Mouse (Mus musculus) midbrain, embryonic 11.5 days (tissue): ENCODE results near the gene Peli1. TPM values are rescaled to one million over a fixed set of nuclear protein-coding genes. Genes with fewer than 3 reads are reported as not detected.
A peak's percentile ranks its signal among the peaks of the same experiment; 100 is the strongest.

Experiments used
- ATAC-seq: fragments of 200-750 bp; cut with Nextera tagmentation; 2 replicates; pipeline ENCODE4 v1.8.0; 2017; ENCODE audit warnings: moderate TSS enrichment, moderate library complexity; ENCODE audit not compliant: low FRiP score
- DNase-seq: peaks from one replicate; pipeline ENCODE4 v3.0.0; 2015; ENCODE audit warnings: low spot score; ENCODE audit errors: missing footprints
- H3K27ac ChIP-seq: fragments of 300-500 bp; sonication (generic); 2 replicates; pipeline ENCODE4 v1.5.1; 2014; ENCODE audit warnings: low read depth, low read length
- H3K27me3 ChIP-seq: fragments of 300-500 bp; sonication (generic); 2 replicates; pipeline ENCODE4 v1.6.1; 2014; ENCODE audit warnings: mild to moderate bottlenecking, low read length, moderate library complexity, mixed read lengths; ENCODE audit not compliant: control insufficient read depth, insufficient read depth
- H3K36me3 ChIP-seq: fragments of 300-500 bp; sonication (generic); 2 replicates; pipeline ENCODE4 v1.6.1; 2014; ENCODE audit warnings: mild to moderate bottlenecking, low read length, moderate library complexity, mixed read lengths; ENCODE audit not compliant: control insufficient read depth, insufficient read depth
- H3K4me1 ChIP-seq: fragments of 300-500 bp; sonication (generic); 2 replicates; pipeline ENCODE4 v1.6.1; 2014; ENCODE audit warnings: low read length; ENCODE audit not compliant: control insufficient read depth, insufficient read depth
- H3K4me2 ChIP-seq: fragments of 300-500 bp; sonication (generic); 2 replicates; pipeline ENCODE4 v1.6.1; 2014; ENCODE audit warnings: mild to moderate bottlenecking, moderate library complexity
- H3K4me3 ChIP-seq: fragments of 300-500 bp; sonication (generic); 2 replicates; pipeline ENCODE4 v1.5.1; 2014; ENCODE audit warnings: low read depth, low read length
- H3K9ac ChIP-seq: fragments of 300-500 bp; sonication (generic); 2 replicates; pipeline ENCODE4 v1.6.1; 2014; ENCODE audit warnings: low read length
- H3K9me3 ChIP-seq: fragments of 300-500 bp; sonication (generic); 2 replicates; pipeline ENCODE4 v1.6.1; 2016; ENCODE audit warnings: low read length; ENCODE audit not compliant: control insufficient read depth
- WGBS: fragments of 180-500 bp; shearing (Covaris S2); extraction: QIAGEN DNeasy Blood & Tissue Kit; methylation state at CpG from one replicate; pipeline ENCODE4 v1.1.7; 2014; 5-methylcytosine and 5-hydroxymethylcytosine counted together
- polyA plus RNA-seq: library from polyadenylated mRNA; unstranded; fragments of >200 nt; fragmentation: Nextera tagmentation; extraction: Ambion mirVana; gene quantifications from 2 replicates; pipeline ENCODE4 v1.2.1, GENCODE M21; 2014

Gene Peli1
- polyA plus RNA-seq, 1 experiment from 2014 or later = 108 TPM

DNA sequence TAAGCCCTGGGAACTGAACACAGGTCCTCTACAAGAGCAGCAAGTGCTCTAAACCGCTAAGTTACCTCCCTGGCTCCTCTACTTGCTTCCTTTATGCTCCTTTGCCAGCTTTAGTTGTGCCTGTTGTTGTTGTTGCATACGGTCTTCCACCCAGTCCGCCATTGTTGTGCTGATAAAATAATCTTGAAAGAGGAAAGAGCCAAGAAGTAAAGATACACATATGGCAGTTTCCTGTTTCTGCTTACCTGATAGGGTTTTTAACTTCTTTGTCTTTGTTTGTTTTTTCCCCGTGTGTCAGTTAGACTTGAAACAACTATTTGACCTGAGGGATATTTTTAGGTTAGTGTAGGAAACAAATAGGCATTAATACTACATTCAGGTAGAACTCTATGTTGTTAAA, 10.2 kb downstream of the Peli1 start:
- no peak overlapping the region for H3K27ac ChIP-seq
- H3K9ac ChIP-seq = no peak overlapping the region
- no peaks in the 10 kb centered on the region for H3K27me3 ChIP-seq
- ATAC-seq (no peak), DNase-seq (no peak)
- peaks cover 2% of the 10 kb centered on the region; the same call in 1 of the 2 replicates for H3K36me3 ChIP-seq
- no peak overlapping the region for H3K4me2 ChIP-seq
- WGBS = 86% methylated on average over 4 of the region's 4 CpGs
- H3K4me3 ChIP-seq = no peak overlapping the region
- H3K4me1 ChIP-seq = no peaks in the 10 kb centered on the region
- H3K9me3 ChIP-seq = no peaks in the 10 kb centered on the region

DNA sequence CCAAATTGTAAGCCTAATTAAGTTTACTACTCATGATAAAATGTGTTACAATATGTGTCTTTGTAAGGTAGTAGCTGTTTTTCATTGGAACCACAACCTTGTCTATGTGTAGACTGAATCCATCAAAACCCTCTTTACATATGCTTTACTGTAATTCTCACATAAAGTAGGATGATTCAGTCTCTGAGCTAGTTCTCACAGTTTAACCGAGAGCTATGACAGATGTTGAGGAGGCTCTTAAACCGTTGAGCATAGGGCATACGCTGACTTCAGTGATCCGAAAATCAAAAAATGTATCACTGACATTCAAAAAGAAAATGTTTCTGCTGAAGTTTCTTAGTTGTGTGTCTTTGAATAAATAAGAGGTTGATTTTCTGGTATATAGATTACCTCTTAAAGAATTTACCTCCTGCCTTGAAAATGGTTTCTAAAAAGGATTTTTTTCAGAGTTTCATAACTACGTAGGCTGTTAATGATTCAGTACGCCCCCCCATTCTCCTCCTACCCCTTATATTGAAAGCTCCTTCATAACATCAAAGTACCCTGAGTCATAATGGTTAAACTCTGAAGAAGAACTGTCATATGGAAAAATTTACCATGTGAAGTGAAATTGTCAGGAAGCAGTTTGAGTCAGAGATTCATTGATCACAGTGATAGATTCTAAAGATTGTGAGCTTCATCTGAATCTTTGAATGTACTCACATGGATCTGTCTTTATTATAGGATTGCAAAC, 11.3 kb downstream of the Peli1 start:
- Histone ChIP-seq H3K4me3 (no peak overlapping the region), H3K27me3 (no peaks in the 10 kb centered on the region), H3K9ac (no peak overlapping the region), H3K9me3 (no peaks in the 10 kb centered on the region), H3K27ac (no peak overlapping the region), H3K4me1 (no peaks in the 10 kb centered on the region), H3K36me3 (peaks cover 4% of the 10 kb centered on the region; the same call in 1 of the 2 replicates), H3K4me2 (no peak overlapping the region)
- ATAC-seq = no peak
- 94% methylated on average over 6 of the region's 6 CpGs for WGBS
- DNase-seq = no peak

DNA sequence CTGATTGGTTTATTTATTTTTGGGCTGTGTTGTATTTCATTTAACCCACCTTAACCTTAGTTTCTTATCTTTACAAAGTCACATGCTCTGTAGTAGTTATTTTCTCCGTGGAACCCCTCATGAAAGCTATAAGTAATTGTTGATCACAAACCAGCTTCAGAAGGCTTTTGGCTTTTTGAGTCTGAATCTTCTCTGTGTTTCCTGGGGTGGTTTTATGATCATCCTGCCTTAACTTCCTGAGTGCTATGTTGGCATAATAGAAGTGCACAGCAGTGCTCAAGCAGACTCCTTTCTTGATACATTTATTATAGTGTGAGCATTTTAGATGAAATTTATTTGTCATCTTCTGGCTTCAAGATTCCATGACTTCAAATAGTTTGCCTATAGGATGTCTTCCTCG, 12.1 kb downstream of the Peli1 start:
- DNase-seq (peak; percentile 77), ATAC-seq (no peak)
- Histone ChIP-seq H3K9me3 (no peaks in the 10 kb centered on the region), H3K9ac (no peak overlapping the region), H3K4me3 (no peak overlapping the region), H3K36me3 (peaks cover 4% of the 10 kb centered on the region; the same call in 1 of the 2 replicates), H3K4me1 (no peaks in the 10 kb centered on the region), H3K27me3 (no peaks in the 10 kb centered on the region), H3K27ac (no peak overlapping the region), H3K4me2 (no peak overlapping the region)
- WGBS = 83% methylated on average over 2 of the region's 2 CpGs

DNA sequence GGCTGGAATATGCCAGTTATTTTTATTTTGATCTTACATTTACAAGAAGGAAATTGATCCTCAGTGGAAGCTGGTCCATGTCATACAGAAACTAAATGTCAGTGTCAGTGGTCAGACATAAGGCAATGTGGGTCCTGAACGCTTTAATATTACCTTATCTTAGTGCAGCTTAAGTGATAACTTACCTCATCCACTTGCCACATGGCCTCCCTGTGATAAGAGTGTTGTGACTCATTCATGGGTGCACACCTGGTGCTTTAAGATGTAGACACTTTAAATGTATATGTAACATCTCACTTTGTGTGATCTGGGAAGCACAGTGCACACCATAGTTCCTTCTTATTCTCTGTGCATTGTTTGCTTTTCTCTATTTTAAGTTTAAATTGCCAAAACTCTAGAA, 14.3 kb downstream of the Peli1 start:
- H3K36me3 ChIP-seq = peaks cover 4% of the 10 kb centered on the region; the same call in 1 of the 2 replicates
- WGBS = 92% methylated on average over 1 of the region's 1 CpGs
- ATAC-seq = no peak

DNA sequence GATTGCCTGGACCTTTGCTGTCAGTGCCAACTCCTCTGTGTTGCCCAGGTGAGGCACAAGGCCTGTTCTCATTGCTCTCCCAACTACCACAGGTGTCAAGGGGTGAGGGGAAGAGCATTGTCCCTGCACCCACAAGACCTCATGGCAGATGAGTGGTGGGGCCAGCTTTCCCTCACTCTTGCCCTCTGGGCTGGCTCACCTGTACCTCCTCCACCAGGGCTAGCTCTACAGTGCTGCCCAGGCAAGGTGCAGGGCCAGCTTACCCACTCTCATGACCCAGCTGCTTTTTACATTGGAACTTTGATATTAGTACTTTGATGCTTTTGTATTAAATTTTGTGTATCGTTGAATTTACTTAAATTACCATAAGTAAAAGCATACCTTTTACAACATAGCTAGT, 16.0 kb downstream of the Peli1 start:
- H3K9me3 ChIP-seq = no peaks in the 10 kb centered on the region
- ATAC-seq (no peak), DNase-seq (no peak)
- 100% methylated on average over 1 of the region's 1 CpGs for WGBS
- no peak overlapping the region for H3K4me3 ChIP-seq
- H3K4me2 ChIP-seq = no peak overlapping the region
- H3K4me1 ChIP-seq = no peaks in the 10 kb centered on the region
- H3K27me3 ChIP-seq = no peaks in the 10 kb centered on the region
- no peak overlapping the region for H3K27ac ChIP-seq
- H3K9ac ChIP-seq = no peak overlapping the region
- H3K36me3 ChIP-seq = peaks cover 4% of the 10 kb centered on the region; the same call in 1 of the 2 replicates

More for the DNA sequence above, 14.3 kb downstream of the Peli1 start:
- Histone ChIP-seq H3K4me2 (no peak overlapping the region), H3K9me3 (no peaks in the 10 kb centered on the region), H3K4me3 (no peak overlapping the region), H3K27ac (no peak overlapping the region), H3K9ac (no peak overlapping the region), H3K4me1 (no peaks in the 10 kb centered on the region), H3K27me3 (no peaks in the 10 kb centered on the region)
- DNase-seq = no peak

DNA sequence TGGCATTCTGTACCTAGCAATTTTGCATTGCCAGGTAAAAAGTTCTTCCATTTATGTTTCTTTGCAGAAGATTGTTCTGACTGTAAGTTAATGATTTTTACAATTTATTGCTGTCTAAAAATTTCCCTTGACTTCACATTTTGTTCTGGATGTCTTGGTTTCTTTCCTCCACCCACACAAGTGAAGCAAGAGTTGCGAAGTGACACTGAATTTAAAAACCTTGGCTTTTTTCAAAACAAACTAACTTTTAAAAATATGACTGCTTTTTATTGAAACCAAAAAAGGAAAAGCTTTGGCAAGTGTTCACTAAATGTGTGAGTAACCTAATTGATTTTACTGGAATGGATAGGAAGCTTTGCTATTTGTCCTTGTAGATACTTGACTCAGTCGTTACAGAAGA, 18.2 kb downstream of the Peli1 start:
- no peaks in the 10 kb centered on the region for H3K27me3 ChIP-seq
- WGBS = 94% methylated on average over 2 of the region's 2 CpGs
- no peaks in the 10 kb centered on the region for H3K4me1 ChIP-seq
- H3K9ac ChIP-seq = no peak overlapping the region
- peaks cover 4% of the 10 kb centered on the region; the same call in 1 of the 2 replicates for H3K36me3 ChIP-seq
- no peak for DNase-seq
- no peak overlapping the region for H3K4me2 ChIP-seq
- H3K9me3 ChIP-seq = no peaks in the 10 kb centered on the region
- no peak for ATAC-seq
- no peak overlapping the region for H3K27ac ChIP-seq
- no peak overlapping the region for H3K4me3 ChIP-seq

DNA sequence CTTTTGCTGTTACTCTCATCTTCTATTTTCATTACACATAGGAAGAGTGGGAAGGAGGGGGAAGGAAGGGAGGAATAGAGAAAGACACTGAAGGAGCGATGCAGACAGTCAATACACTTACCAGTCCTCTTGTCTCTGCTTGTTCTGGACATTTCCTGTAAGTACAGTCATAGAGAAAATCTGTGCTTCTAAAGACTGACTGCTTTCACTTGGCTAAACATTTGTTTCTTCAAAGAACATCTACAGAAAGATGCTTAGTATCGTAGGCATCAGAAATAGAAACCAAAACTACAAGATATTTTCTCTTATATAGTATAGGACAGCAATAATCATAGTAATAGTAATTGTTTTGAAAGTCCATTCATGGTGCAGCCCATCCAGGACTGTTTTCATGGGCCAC, 23.4 kb downstream of the Peli1 start:
- no peak overlapping the region for H3K4me3 ChIP-seq
- H3K4me1 ChIP-seq = no peaks in the 10 kb centered on the region
- DNase-seq = no peak
- H3K36me3 ChIP-seq = no peaks in the 10 kb centered on the region
- H3K27me3 ChIP-seq = no peaks in the 10 kb centered on the region
- no peak overlapping the region for H3K9ac ChIP-seq
- H3K9me3 ChIP-seq = no peaks in the 10 kb centered on the region
- H3K4me2 ChIP-seq = no peak overlapping the region
- H3K27ac ChIP-seq = no peak overlapping the region
- ATAC-seq = no peak
- WGBS = 93% methylated on average over 2 of the region's 2 CpGs

DNA sequence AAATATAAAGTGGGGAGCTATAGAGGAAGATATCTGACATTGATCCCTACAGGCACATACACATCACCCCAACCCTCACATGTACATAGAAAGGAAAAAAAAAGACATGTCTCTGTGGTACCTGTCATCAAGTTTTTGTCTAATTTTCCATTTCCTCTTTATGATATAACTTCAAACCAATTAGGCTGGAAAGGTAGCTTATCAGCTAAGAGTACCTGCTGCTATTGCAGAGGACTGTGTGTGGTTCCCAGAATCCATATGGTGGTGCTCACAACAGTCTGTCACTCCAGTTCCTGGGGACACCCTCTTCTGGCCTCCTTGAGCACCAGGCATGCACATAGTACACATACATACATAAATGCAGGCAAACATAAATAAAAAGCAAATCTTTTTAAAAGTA, 24.7 kb downstream of the Peli1 start:
- Histone ChIP-seq H3K36me3 (no peaks in the 10 kb centered on the region), H3K27me3 (no peaks in the 10 kb centered on the region), H3K27ac (no peak overlapping the region), H3K4me1 (no peaks in the 10 kb centered on the region), H3K4me2 (no peak overlapping the region), H3K9ac (no peak overlapping the region), H3K9me3 (no peaks in the 10 kb centered on the region), H3K4me3 (no peak overlapping the region)
- DNase-seq (no peak), ATAC-seq (no peak)

DNA sequence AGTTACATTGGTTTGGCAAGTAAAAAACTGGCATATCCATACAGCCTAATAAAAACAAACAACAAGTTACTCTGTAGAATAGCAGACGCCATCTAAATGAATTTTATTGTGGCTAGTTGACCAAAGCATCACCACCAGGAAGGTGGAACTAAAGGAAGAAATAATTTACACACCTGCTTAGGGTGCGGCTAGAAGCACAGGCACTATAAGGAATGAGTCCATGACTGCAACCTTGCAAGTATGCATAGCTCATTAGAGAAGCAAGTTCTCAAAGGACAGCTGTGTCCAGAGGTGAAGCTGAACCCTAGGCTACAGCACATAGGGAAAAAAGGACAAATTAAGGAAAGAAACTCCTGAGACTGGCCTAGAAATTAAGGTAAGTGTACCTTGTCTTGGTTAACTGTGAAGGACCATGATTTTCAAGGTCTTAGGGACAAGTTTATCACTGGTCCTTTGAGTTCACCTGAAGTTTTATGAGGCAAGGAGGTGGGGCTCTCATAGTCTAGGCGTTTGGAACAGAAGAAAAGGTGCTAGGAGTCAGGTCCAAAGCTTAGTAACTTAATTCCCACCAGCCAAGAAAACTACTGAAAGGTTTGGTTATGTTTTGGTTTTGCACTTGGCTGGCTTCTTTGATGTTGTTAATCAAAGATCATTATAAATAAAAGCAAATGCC, 25.7 kb downstream of the Peli1 start:
- Histone ChIP-seq H3K27me3 (no peaks in the 10 kb centered on the region), H3K4me3 (no peak overlapping the region), H3K27ac (no peak overlapping the region), H3K9ac (no peak overlapping the region), H3K4me1 (no peaks in the 10 kb centered on the region), H3K4me2 (no peak overlapping the region), H3K9me3 (no peaks in the 10 kb centered on the region), H3K36me3 (no peaks in the 10 kb centered on the region)
- 90% methylated on average over 3 of the region's 3 CpGs for WGBS
- ATAC-seq (no peak), DNase-seq (no peak)
